Mouse (Mus musculus): ENCODE results near the gene Rpp30.

- TF ChIP-seq CHD2 (IDR thresholded peaks at IDR 0.05; ENCODE audit: low read depth, low read length), result no peak
- no peak for TF ChIP-seq HCFC1 (IDR thresholded peaks at IDR 0.05; ENCODE audit: borderline replicate concordance, insufficient read depth, low read length)
- no peak for TF ChIP-seq ZNF384 (IDR thresholded peaks at IDR 0.05; ENCODE audit: low read depth, low read length)
- TF ChIP-seq MAFK (IDR thresholded peaks at IDR 0.05; ENCODE audit: insufficient read depth, low read depth, low read length), result no peak
Observed at GRCm38 (mm10) chr19:36110465-36110864, 26.9 kb downstream of the Rpp30 start.

Measured in ES-E14 (cell line).